Mouse (Mus musculus): Measurements from ENCODE around the gene Zyg11b. TPM values are rescaled to one million over a fixed set of nuclear protein-coding genes. Genes with fewer than 3 reads are reported as not detected.

Gene Zyg11b
- polyA plus RNA-seq, 1 experiment from 2014 or later: 10.7 TPM

- peaks cover 63% of the 10 kb centered on the region for H3K36me3 ChIP-seq
- ATAC-seq (ENCODE audit: insufficient number of reproducible peaks, low FRiP score, low TSS enrichment, low read depth): no peak
- H3K4me1 ChIP-seq: no peaks in the 10 kb centered on the region
- no peak overlapping the region for H3K4me3 ChIP-seq (replicated peaks)
- H3K9ac ChIP-seq: no peak overlapping the region
- H3K9me3 ChIP-seq (replicated peaks): no peaks in the 10 kb centered on the region
- WGBS: 82% methylated on average over 3 of the region's 3 CpGs
- H3K27ac ChIP-seq (replicated peaks): no peak overlapping the region
- H3K4me2 ChIP-seq (replicated peaks): no peak overlapping the region
- H3K27me3 ChIP-seq: no peaks in the 10 kb centered on the region
Observed at GRCm38 (mm10) chr4:108249314-108249713, 51.6 kb downstream of the Zyg11b start.

GRCm38 (mm10) chr4:108233654-108234053, 67.2 kb downstream of the Zyg11b start:
- H3K36me3 ChIP-seq: peaks cover 65% of the 10 kb centered on the region
- H3K4me2 ChIP-seq (replicated peaks): no peak overlapping the region
- H3K4me3 ChIP-seq (replicated peaks): no peak overlapping the region
- H3K27ac ChIP-seq (replicated peaks): no peak overlapping the region
- H3K27me3 ChIP-seq: no peaks in the 10 kb centered on the region
- ATAC-seq (ENCODE audit: insufficient number of reproducible peaks, low FRiP score, low TSS enrichment, low read depth): no peak
- 81% methylated on average over 3 of the region's 3 CpGs for WGBS
- H3K4me1 ChIP-seq: no peaks in the 10 kb centered on the region
- no peak overlapping the region for H3K9ac ChIP-seq
- no peaks in the 10 kb centered on the region for H3K9me3 ChIP-seq (replicated peaks)

- WGBS: 37% methylated on average over 3 of the region's 3 CpGs
- H3K36me3 ChIP-seq: no peaks in the 10 kb centered on the region
- no peak overlapping the region for H3K4me2 ChIP-seq (replicated peaks)
- H3K4me1 ChIP-seq: no peaks in the 10 kb centered on the region
- no peak overlapping the region for H3K27ac ChIP-seq (replicated peaks)
- H3K27me3 ChIP-seq: no peaks in the 10 kb centered on the region
- no peak overlapping the region for H3K4me3 ChIP-seq (replicated peaks)
- ATAC-seq (ENCODE audit: insufficient number of reproducible peaks, low FRiP score, low TSS enrichment, low read depth): no peak
- no peaks in the 10 kb centered on the region for H3K9me3 ChIP-seq (replicated peaks)
- no peak overlapping the region for H3K9ac ChIP-seq
Observed at GRCm38 (mm10) chr4:108225341-108225872, 75.5 kb downstream of the Zyg11b start.

- 84% methylated on average over 5 of the region's 5 CpGs for WGBS
- Histone ChIP-seq H3K4me2 (replicated peaks) (no peak overlapping the region), H3K27ac (replicated peaks) (no peak overlapping the region), H3K36me3 (no peaks in the 10 kb centered on the region), H3K9ac (no peak overlapping the region), H3K4me1 (peaks cover 9% of the 10 kb centered on the region), H3K27me3 (peaks cover 22% of the 10 kb centered on the region), H3K4me3 (replicated peaks) (no peak overlapping the region), H3K9me3 (replicated peaks) (no peaks in the 10 kb centered on the region)
- ATAC-seq (ENCODE audit: insufficient number of reproducible peaks, low FRiP score, low TSS enrichment, low read depth): no peak
Observed at GRCm38 (mm10) chr4:108222507-108222906, 78.4 kb downstream of the Zyg11b start.

GRCm38 (mm10) chr4:108219019-108219418, 81.9 kb downstream of the Zyg11b start:
- H3K9me3 ChIP-seq (replicated peaks): no peaks in the 10 kb centered on the region
- H3K27me3 ChIP-seq: peaks cover 33% of the 10 kb centered on the region
- peaks cover 14% of the 10 kb centered on the region for H3K4me1 ChIP-seq
- H3K36me3 ChIP-seq: no peaks in the 10 kb centered on the region
- H3K4me2 ChIP-seq (replicated peaks): no peak overlapping the region
- no peak overlapping the region for H3K27ac ChIP-seq (replicated peaks)
- no peak overlapping the region for H3K4me3 ChIP-seq (replicated peaks)
- no peak overlapping the region for H3K9ac ChIP-seq
- WGBS: 12% methylated on average over 9 of the region's 9 CpGs
- no peak for ATAC-seq (ENCODE audit: insufficient number of reproducible peaks, low FRiP score, low TSS enrichment, low read depth)

GRCm38 (mm10) chr4:108217332-108218179, 83.3 kb downstream of the Zyg11b start, which contains the start of gene Zyg11a:
TSS of gene Zyg11a (minus strand) at chr4:108218048.
- no peaks in the 10 kb centered on the region for H3K9me3 ChIP-seq (replicated peaks)
- peak within 1 kb of the TSS; percentile 44 for H3K4me3 ChIP-seq (replicated peaks)
- H3K27me3 ChIP-seq: peaks cover 33% of the 10 kb centered on the region
- ATAC-seq (ENCODE audit: insufficient number of reproducible peaks, low FRiP score, low TSS enrichment, low read depth): peak; percentile 54; the same call in 1 of the 2 replicates
- H3K36me3 ChIP-seq: no peaks in the 10 kb centered on the region
- WGBS: 1% methylated on average over 87 of the region's 107 CpGs
- H3K9ac ChIP-seq: no peak within 1 kb of the TSS
- H3K4me1 ChIP-seq: peaks cover 14% of the 10 kb centered on the region
- peak within 1 kb of the TSS; percentile 72 for H3K4me2 ChIP-seq (replicated peaks)
- no peak within 1 kb of the TSS for H3K27ac ChIP-seq (replicated peaks)

GRCm38 (mm10) chr4:108213023-108213422, 87.9 kb downstream of the Zyg11b start:
- H3K4me2 ChIP-seq (replicated peaks): no peak overlapping the region
- peaks cover 16% of the 10 kb centered on the region for H3K27me3 ChIP-seq
- H3K9me3 ChIP-seq (replicated peaks): no peaks in the 10 kb centered on the region
- H3K36me3 ChIP-seq: no peaks in the 10 kb centered on the region
- 84% methylated on average over 2 of the region's 2 CpGs for WGBS
- no peak overlapping the region for H3K27ac ChIP-seq (replicated peaks)
- no peak overlapping the region for H3K9ac ChIP-seq
- peaks cover 10% of the 10 kb centered on the region; the same call in 1 of the 2 replicates for H3K4me1 ChIP-seq
- ATAC-seq (ENCODE audit: insufficient number of reproducible peaks, low FRiP score, low TSS enrichment, low read depth): no peak
- no peak overlapping the region for H3K4me3 ChIP-seq (replicated peaks)

GRCm38 (mm10) chr4:108204629-108205028, 96.3 kb downstream of the Zyg11b start:
- no peaks in the 10 kb centered on the region for H3K27me3 ChIP-seq
- no peak overlapping the region for H3K27ac ChIP-seq (replicated peaks)
- 92% methylated on average over 6 of the region's 6 CpGs for WGBS
- H3K4me1 ChIP-seq: no peaks in the 10 kb centered on the region
- no peaks in the 10 kb centered on the region for H3K36me3 ChIP-seq
- no peak overlapping the region for H3K4me2 ChIP-seq (replicated peaks)
- H3K9ac ChIP-seq: no peak overlapping the region
- no peaks in the 10 kb centered on the region for H3K9me3 ChIP-seq (replicated peaks)
- H3K4me3 ChIP-seq (replicated peaks): no peak overlapping the region
- no peak for ATAC-seq (ENCODE audit: insufficient number of reproducible peaks, low FRiP score, low TSS enrichment, low read depth)

- Histone ChIP-seq H3K4me3 (replicated peaks) (no peak overlapping the region), H3K27me3 (no peaks in the 10 kb centered on the region), H3K9ac (no peak overlapping the region), H3K36me3 (no peaks in the 10 kb centered on the region), H3K4me2 (replicated peaks) (no peak overlapping the region), H3K9me3 (replicated peaks) (no peaks in the 10 kb centered on the region), H3K4me1 (peaks cover 4% of the 10 kb centered on the region; the same call in 1 of the 2 replicates), H3K27ac (replicated peaks) (no peak overlapping the region)
- WGBS: 54% methylated on average over 2 of the region's 2 CpGs
- ATAC-seq (ENCODE audit: insufficient number of reproducible peaks, low FRiP score, low TSS enrichment, low read depth): no peak
Observed at GRCm38 (mm10) chr4:108199236-108199635, 101.7 kb downstream of the Zyg11b start.

GRCm38 (mm10) chr4:108196277-108196855, 104.5 kb downstream of the Zyg11b start:
- ATAC-seq (ENCODE audit: insufficient number of reproducible peaks, low FRiP score, low TSS enrichment, low read depth): 0 out of 2 replicates have a peak, but pooled peaks have one; percentile 19
- 51% methylated on average over 6 of the region's 6 CpGs for WGBS
- H3K27ac ChIP-seq (replicated peaks): peak overlapping the region; percentile 74; the same call in 1 of the 2 replicates

GRCm38 (mm10) chr4:108192821-108193323, 108.0 kb downstream of the Zyg11b start:
- H3K27me3 ChIP-seq: no peaks in the 10 kb centered on the region
- H3K4me2 ChIP-seq (replicated peaks): no peak overlapping the region
- no peak for ATAC-seq (ENCODE audit: insufficient number of reproducible peaks, low FRiP score, low TSS enrichment, low read depth)
- H3K9ac ChIP-seq: no peak overlapping the region
- H3K4me1 ChIP-seq: peaks cover 4% of the 10 kb centered on the region; the same call in 1 of the 2 replicates
- no peaks in the 10 kb centered on the region for H3K9me3 ChIP-seq (replicated peaks)
- H3K27ac ChIP-seq (replicated peaks): no peak overlapping the region
- H3K4me3 ChIP-seq (replicated peaks): no peak overlapping the region
- no peaks in the 10 kb centered on the region for H3K36me3 ChIP-seq
- 78% methylated on average over 2 of the region's 2 CpGs for WGBS

More at GRCm38 (mm10) chr4:108196277-108196855, 104.5 kb downstream of the Zyg11b start:
- Histone ChIP-seq H3K9me3 (replicated peaks) (no peaks in the 10 kb centered on the region), H3K4me2 (replicated peaks) (no peak overlapping the region), H3K9ac (no peak overlapping the region), H3K27me3 (no peaks in the 10 kb centered on the region), H3K36me3 (no peaks in the 10 kb centered on the region), H3K4me3 (replicated peaks) (no peak overlapping the region), H3K4me1 (peaks cover 4% of the 10 kb centered on the region; the same call in 1 of the 2 replicates)

Data from embryonic facial prominence, embryonic 15.5 days (tissue).